In genomic region chr1:122243031-122243430, GRCm38 (mm10) we compare ENCODE assay signal across 13 mouse cellular contexts.
"Had no signal": no experiment of that assay in that cellular context is flagged by ENCODE, and none has a peak within 500 bp of the region (broad histone marks: within the 10 kb centered on the region; RNA-seq: fewer than 3 reads in every experiment).

No protein-coding gene starts in this region.

- H3K9ac ChIP-seq: limb, embryonic 12.5 days; liver, embryonic 14.5 days; midbrain, embryonic 15.5 days had no signal

- ATAC-seq: midbrain, embryonic 15.5 days had no signal

- H3K9me3 ChIP-seq: limb, embryonic 12.5 days; midbrain, embryonic 15.5 days had no signal

- DNase-seq: kidney, postnatal 36 days; layer of hippocampus, adult 9-11 months; layer of hippocampus, postnatal 36 days; liver; lung, adult 18-20 months; right cerebral cortex, postnatal 4 days; spleen, adult 18-20 months; thymus, adult 18-20 months; thymus, postnatal 14 days had no signal

- H3K4me2 ChIP-seq: limb, embryonic 12.5 days; midbrain, embryonic 15.5 days had no signal

- H3K4me3 ChIP-seq: limb, embryonic 12.5 days; midbrain, embryonic 15.5 days had no signal

- H3K36me3 ChIP-seq: limb, embryonic 12.5 days; midbrain, embryonic 15.5 days had no signal

- H3K27me3 ChIP-seq: limb, embryonic 12.5 days; midbrain, embryonic 15.5 days had no signal

- H3K4me1 ChIP-seq: limb, embryonic 12.5 days; midbrain, embryonic 15.5 days had no signal

- H3K27ac ChIP-seq: kidney, postnatal 0 days; limb, embryonic 12.5 days; liver, embryonic 14.5 days; midbrain, embryonic 15.5 days had no signal
